Mouse (Mus musculus) midbrain, embryonic 13.5 days (tissue): Measurements from ENCODE around the gene Zmym2. TPM values are rescaled to one million over a fixed set of nuclear protein-coding genes. Genes with fewer than 3 reads are reported as not detected.
"Not testable (repeated sequence)": the region's sequence is repeated elsewhere in the genome, so short reads cannot be mapped to it uniquely, and the experiment has no call there.

Experiments used
- ATAC-seq: fragments of 200-750 bp; cut with Nextera tagmentation; 2 replicates; pipeline ENCODE4 v1.8.0; 2017; ENCODE audit warnings: mild to moderate bottlenecking, moderate TSS enrichment, moderate library complexity
- H3K27ac ChIP-seq: fragments of 300-500 bp; sonication (generic); 2 replicates; pipeline ENCODE4 v1.5.1; 2015; ENCODE audit warnings: inconsistent platforms, mild to moderate bottlenecking, moderate library complexity
- H3K27me3 ChIP-seq: fragments of 300-500 bp; sonication (generic); 2 replicates; pipeline ENCODE4 v1.6.1; 2015; ENCODE audit warnings: mild to moderate bottlenecking, inconsistent platforms
- H3K36me3 ChIP-seq: fragments of 300-500 bp; sonication (generic); 2 replicates; pipeline ENCODE4 v1.6.1; 2015; ENCODE audit warnings: mild to moderate bottlenecking, inconsistent platforms
- H3K4me1 ChIP-seq: fragments of 300-500 bp; sonication (generic); replicated peaks from 2 replicates; pipeline ENCODE4 v1.6.1; 2015; ENCODE audit warnings: inconsistent platforms
- H3K4me2 ChIP-seq: fragments of 300-500 bp; sonication (generic); replicated peaks from 2 replicates; pipeline ENCODE4 v1.6.1; 2015; ENCODE audit warnings: moderate library complexity, mild to moderate bottlenecking, inconsistent platforms
- H3K4me3 ChIP-seq: fragments of 300-500 bp; sonication (generic); replicated peaks from 2 replicates; pipeline ENCODE4 v1.5.1; 2015; ENCODE audit warnings: mild to moderate bottlenecking, inconsistent platforms
- H3K9ac ChIP-seq: fragments of 300-500 bp; sonication (generic); replicated peaks from 2 replicates; pipeline ENCODE4 v1.6.1; 2015; ENCODE audit warnings: mild to moderate bottlenecking, inconsistent platforms
- H3K9me3 ChIP-seq: fragments of 300-500 bp; sonication (generic); 2 replicates; pipeline ENCODE4 v1.6.1; 2016; ENCODE audit warnings: mild to moderate bottlenecking, inconsistent platforms
- WGBS: fragments of 180-500 bp; shearing (Covaris S2); methylation state at CpG from one replicate; pipeline ENCODE4 v1.1.7; 2015; 5-methylcytosine and 5-hydroxymethylcytosine counted together
- polyA plus RNA-seq: library from polyadenylated mRNA; unstranded; fragments of >200 nt; fragmentation: Nextera tagmentation; extraction: Ambion mirVana; gene quantifications from 2 replicates; pipeline ENCODE4 v1.2.1, GENCODE M21; 2015

Zmym2 gene
- polyA plus RNA-seq = 84.8 and 85.8 TPM in 2 replicates

DNA sequence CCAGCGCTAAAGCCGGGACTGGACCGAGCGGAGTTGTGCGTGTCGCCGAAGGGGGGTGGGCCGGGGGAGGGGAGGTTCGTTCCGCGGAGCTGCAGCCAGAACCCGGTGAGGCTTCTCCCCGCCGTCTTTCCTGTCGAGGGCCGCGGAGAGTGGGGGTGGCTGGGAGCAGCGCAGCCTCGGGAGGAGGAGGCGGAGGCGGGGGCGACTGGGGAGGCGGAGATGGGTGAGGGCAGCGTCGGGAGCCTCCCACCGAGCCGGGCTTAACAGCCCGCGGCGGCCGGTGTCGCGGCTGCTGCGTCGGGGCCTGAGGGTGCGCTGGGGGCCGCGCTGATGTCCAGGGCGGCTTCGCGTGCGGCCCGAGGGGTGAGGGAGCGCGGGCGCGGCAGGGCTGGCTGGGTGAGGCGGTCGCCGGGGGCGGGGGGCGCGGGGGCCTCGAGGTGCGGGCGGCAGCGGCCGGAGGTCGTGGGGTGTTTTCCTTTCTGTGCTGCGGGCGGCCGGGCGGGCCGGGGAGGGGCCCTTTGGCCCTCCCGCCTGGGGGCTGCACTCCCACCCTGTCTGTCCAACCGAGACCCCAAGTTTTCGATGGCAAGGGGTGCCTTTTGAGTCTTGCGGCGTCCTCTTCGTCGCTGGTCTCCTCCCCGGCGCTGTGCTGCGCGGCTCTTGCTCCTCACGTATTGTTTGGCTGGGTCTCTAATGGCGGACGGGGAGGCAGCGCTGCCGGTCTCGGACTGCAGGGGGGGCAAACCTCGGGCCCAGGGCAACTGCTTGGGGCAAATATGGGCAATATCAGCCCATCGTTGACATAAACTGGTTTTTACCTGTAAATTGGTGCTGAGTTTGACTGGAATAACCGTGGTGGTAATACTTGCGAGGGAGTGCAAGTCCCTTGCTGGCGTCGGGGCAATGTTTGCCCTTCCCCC is at the start of gene Zmym2:
Gene Zmym2 (plus strand): TSS at position 60 of the 920 bp plus-strand sequence.
- WGBS = 0% methylated on average over 25 of the region's 87 CpGs
- H3K27me3 ChIP-seq = not testable (repeated sequence)
- peak within 1 kb of the TSS; percentile 99 for H3K27ac ChIP-seq

DNA sequence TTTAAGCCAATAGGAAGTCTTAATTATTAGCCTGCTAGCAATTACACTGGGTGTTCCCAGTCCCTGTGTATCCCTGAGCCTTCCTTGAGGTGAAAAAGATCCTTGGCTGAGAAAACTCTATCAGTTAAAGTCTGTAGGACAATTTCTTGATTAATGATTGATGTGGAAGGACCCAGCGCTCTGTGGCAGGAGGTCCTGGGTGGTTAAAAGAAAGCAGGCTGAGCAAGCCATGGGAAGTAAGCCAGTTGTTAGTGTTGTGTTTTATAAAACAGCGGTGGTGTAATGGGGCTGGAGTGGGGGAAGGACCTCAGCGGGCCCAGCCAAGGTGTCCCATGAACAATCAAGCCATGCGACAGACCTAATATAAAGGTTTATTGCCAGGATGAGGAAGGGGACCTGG is 42.4 kb upstream of the Zmym2 start:
- 71% methylated on average over 4 of the region's 4 CpGs for WGBS
- H3K36me3 ChIP-seq = no peaks in the 10 kb centered on the region

More for the DNA sequence above, at the start of gene Zmym2:
- not testable (repeated sequence) for H3K9me3 ChIP-seq
- Histone ChIP-seq H3K4me2 (peak within 1 kb of the TSS; percentile 68), H3K4me3 (peak within 1 kb of the TSS; percentile 80), H3K36me3 (peaks cover 13% of the 10 kb centered on the region), H3K4me1 (peaks cover 26% of the 10 kb centered on the region), H3K9ac (peak within 1 kb of the TSS; percentile 94)
- peak; percentile 18 for ATAC-seq

DNA sequence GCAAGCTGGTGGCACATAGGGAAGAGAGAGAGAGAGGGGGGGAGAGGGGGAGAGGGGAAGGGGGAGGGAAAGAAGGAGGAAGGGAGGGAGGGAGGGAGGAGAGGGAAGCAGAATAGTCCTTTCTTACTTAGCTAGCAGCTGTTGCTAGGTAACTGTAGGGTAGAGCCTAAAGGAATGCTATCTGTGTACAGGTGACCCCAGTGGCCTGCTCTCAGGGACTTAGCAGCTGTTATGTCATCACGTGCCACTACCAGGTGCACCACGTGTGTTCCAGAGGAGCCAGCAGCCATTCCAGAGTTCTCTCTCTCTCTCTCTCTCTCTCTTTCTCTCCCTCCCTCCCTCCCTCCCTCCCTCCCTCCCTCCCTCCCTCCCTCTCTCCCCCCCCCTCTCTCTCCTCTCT is 41.9 kb upstream of the Zmym2 start:
- ATAC-seq = peak; percentile 77; the same call in 1 of the 2 replicates
- no peaks in the 10 kb centered on the region for H3K4me1 ChIP-seq
- H3K4me2 ChIP-seq = no peak overlapping the region
- H3K27ac ChIP-seq = no peak overlapping the region
- H3K9me3 ChIP-seq = no peaks in the 10 kb centered on the region
- no peaks in the 10 kb centered on the region for H3K36me3 ChIP-seq
- no peak overlapping the region for H3K9ac ChIP-seq
- WGBS = 11% methylated on average over 2 of the region's 2 CpGs
- H3K27me3 ChIP-seq = no peaks in the 10 kb centered on the region
- no peak overlapping the region for H3K4me3 ChIP-seq

More for the DNA sequence above, 42.4 kb upstream of the Zmym2 start:
- no peak overlapping the region for H3K27ac ChIP-seq
- H3K4me1 ChIP-seq = no peaks in the 10 kb centered on the region
- H3K9ac ChIP-seq = no peak overlapping the region
- no peaks in the 10 kb centered on the region for H3K9me3 ChIP-seq
- H3K4me3 ChIP-seq = no peak overlapping the region
- no peaks in the 10 kb centered on the region for H3K27me3 ChIP-seq
- no peak overlapping the region for H3K4me2 ChIP-seq
- ATAC-seq = peak; percentile 20; the same call in 1 of the 2 replicates

DNA sequence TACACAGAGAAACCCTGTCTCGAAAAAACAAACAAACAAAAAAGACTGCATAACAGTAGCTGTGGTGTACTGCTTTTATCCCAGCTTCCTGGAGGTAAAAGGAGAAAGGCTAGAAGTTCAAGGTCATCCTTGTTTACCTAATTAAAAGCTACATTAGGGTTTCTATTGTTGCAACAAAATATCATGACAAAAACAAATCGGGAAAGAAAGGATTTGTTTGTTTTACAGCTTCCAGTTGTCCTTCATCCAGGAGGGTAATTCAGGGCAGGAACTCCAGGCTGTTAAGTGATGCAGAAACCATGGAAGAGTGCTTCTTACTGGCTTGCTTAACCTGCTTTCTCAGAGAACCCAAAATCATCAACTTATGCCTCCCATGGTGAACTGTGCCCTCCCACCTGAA is 38.1 kb upstream of the Zmym2 start:
- 68% methylated on average over 2 of the region's 2 CpGs for WGBS
- H3K27ac ChIP-seq = no peak overlapping the region
- no peak for ATAC-seq

DNA sequence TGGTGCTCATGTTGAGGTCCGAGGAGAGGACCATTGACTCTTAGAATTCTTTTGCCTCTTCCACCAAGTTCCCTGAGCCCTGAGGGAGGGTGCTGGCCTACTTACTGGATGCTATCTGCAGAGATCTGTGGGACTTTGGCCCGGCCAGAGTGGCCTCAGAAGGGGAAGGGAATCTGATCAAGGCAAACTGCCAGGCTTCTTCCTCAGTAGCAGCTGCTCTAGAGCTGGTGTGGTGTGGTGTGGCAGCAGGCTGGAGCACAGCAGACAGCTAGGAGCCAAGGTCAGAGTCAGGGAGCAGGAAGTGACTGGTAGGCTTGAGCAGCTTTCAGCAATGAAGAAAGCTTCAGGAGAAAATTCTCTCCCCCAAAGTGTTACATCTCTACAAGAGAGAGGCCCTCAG is 36.8 kb upstream of the Zmym2 start:
- 83% methylated on average over 2 of the region's 2 CpGs for WGBS
- no peak for ATAC-seq
- H3K27ac ChIP-seq = no peak overlapping the region
- no peak overlapping the region for H3K4me3 ChIP-seq
- H3K27me3 ChIP-seq = no peaks in the 10 kb centered on the region
- no peaks in the 10 kb centered on the region for H3K36me3 ChIP-seq
- no peak overlapping the region for H3K9ac ChIP-seq
- no peak overlapping the region for H3K4me2 ChIP-seq
- H3K9me3 ChIP-seq = peaks cover 9% of the 10 kb centered on the region
- H3K4me1 ChIP-seq = no peaks in the 10 kb centered on the region

More for the DNA sequence above, 38.1 kb upstream of the Zmym2 start:
- H3K9me3 ChIP-seq = peaks cover 1% of the 10 kb centered on the region; the same call in 1 of the 2 replicates
- no peak overlapping the region for H3K4me3 ChIP-seq
- H3K4me2 ChIP-seq = no peak overlapping the region
- no peak overlapping the region for H3K9ac ChIP-seq
- H3K27me3 ChIP-seq = no peaks in the 10 kb centered on the region
- H3K4me1 ChIP-seq = no peaks in the 10 kb centered on the region
- H3K36me3 ChIP-seq = no peaks in the 10 kb centered on the region

DNA sequence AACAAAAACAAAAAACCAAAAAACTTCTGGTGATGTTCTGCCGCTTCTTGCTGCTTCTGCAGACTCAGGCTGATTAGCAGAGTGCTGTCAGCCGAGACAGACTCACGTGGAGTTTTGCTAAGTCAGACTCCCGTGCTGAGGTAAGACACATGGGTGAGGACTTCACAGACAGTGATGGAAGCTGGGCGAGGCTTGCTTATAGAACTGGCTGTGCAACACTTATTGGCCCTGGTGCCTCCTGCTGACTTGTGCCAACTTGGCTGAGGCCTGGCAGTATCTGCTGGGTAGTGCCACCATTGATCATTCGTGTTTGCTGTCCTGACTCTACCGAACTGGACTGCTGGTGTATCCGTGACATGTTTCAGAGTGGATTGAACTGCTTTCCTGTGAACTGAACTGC is 22.4 kb upstream of the Zmym2 start:
- Histone ChIP-seq H3K4me2 (no peak overlapping the region), H3K9me3 (no peaks in the 10 kb centered on the region), H3K4me1 (0 out of 2 replicates have a peak, but pooled peaks cover 3% of the 10 kb centered on the region), H3K4me3 (no peak overlapping the region), H3K27me3 (peaks cover 25% of the 10 kb centered on the region), H3K9ac (no peak overlapping the region), H3K36me3 (no peaks in the 10 kb centered on the region), H3K27ac (no peak overlapping the region)
- ATAC-seq = no peak
- WGBS = 72% methylated on average over 8 of the region's 8 CpGs

DNA sequence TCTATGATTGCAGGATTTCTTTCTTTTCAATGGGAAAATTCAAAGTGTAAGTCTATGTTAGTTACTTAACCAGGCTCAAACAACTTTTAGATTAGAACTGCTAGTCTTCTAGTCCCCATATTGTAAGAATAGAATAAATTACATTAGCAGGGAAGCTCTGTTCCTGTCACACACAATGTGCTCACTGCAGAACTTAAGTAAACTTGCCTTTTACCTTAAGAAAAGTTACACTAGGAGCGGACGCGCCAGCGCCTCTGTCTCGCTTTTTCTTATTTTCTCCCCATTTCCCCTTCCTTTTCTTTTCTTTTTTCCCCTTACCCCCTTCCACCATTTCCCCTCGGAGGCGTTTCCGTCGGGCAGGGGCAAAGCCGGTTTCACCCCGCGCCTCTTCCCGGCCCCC is 21.8 kb upstream of the Zmym2 start:
- no peak overlapping the region for H3K9ac ChIP-seq
- no peaks in the 10 kb centered on the region for H3K9me3 ChIP-seq
- H3K4me2 ChIP-seq = peak overlapping the region; percentile 56
- peak overlapping the region; percentile 35 for H3K4me3 ChIP-seq
- H3K27ac ChIP-seq = no peak overlapping the region
- H3K4me1 ChIP-seq = 0 out of 2 replicates have a peak, but pooled peaks cover 3% of the 10 kb centered on the region
- 4% methylated on average over 13 of the region's 13 CpGs for WGBS
- H3K36me3 ChIP-seq = no peaks in the 10 kb centered on the region
- ATAC-seq = no peak
- peaks cover 25% of the 10 kb centered on the region for H3K27me3 ChIP-seq

DNA sequence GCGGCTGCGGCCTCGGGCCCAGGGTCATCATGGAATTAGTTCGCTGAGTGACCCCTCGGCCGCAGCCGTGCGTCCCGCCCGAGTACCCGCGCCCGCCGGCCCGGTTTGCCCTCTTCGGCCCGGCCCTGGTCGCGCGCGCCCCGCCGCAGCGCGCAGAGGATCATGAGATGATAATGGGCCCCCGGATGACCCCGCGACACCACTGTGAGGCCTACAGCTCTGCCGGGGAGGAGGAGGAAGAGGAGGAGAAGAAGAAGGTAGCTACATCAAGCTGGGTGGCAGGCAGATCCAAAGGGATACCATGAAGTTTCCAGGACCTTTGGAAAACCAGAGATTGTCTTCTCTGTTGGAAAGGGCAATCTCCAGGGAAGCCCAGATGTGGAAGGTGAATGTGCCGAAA is 21.3 kb upstream of the Zmym2 start:
- peak overlapping the region; percentile 35 for H3K4me3 ChIP-seq
- H3K4me2 ChIP-seq = peak overlapping the region; percentile 56
- 3% methylated on average over 30 of the region's 30 CpGs for WGBS
- H3K9ac ChIP-seq, ATAC-seq, H3K9me3 ChIP-seq, H3K36me3 ChIP-seq, H3K27ac ChIP-seq, H3K4me1 ChIP-seq: not testable (repeated sequence)
- H3K27me3 ChIP-seq = peaks cover 25% of the 10 kb centered on the region

DNA sequence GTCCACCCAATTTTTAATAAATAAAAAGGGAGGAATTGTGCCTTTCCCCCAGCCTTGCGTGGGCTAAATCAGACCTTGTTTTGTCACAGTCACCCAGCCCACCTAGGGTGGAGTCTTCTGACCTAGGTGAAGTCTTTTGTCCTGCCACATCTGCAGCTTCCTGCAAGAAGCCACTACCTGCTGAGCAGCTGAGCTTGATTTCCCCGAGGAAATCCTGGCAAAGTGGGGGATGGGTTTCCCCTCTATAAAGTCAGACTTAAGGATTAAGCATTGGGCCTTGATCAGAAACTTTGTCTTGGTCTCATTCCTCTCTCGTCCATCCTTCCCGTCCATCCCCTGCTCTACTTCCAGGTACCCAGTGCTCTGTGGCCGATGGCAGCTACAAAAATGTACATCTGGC is 12.9 kb upstream of the Zmym2 start:
- WGBS = 81% methylated on average over 5 of the region's 5 CpGs
- H3K36me3 ChIP-seq = no peaks in the 10 kb centered on the region
- no peaks in the 10 kb centered on the region for H3K4me1 ChIP-seq
- H3K9me3 ChIP-seq = peaks cover 11% of the 10 kb centered on the region; the same call in 1 of the 2 replicates
- no peak overlapping the region for H3K4me2 ChIP-seq
- no peak overlapping the region for H3K27ac ChIP-seq
- no peaks in the 10 kb centered on the region for H3K27me3 ChIP-seq
- ATAC-seq = no peak
- H3K4me3 ChIP-seq = no peak overlapping the region
- no peak overlapping the region for H3K9ac ChIP-seq

DNA sequence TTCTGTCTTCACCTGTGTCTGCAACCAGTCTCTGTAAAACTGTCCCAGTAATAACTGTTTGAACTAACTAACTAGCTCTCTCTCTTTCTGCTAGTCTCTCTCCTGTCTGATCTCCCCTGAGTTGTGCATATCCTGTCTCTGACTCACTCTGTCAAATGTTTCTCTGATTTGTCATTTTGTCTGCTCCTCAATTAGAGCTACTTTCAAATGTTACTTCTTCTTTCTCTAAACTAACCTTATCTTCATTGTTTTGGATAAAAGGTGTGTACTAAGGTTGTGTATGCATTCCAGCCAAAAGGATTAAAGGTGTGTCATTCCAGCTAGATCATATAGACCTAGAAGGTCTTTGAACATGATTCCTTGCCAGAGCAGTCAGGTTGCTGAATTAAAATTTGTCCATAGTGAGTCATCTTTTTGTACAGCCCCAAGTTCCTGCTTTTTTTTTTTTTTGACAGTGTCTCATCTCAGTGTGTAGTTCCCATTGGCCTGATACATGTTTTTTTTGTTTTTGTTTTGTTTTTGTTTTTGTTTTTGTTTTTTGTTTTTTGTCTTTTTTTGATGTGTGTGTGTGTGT is 10.8 kb upstream of the Zmym2 start:
- Histone ChIP-seq H3K4me1 (no peaks in the 10 kb centered on the region), H3K9ac (no peak overlapping the region), H3K9me3 (peaks cover 9% of the 10 kb centered on the region; the same call in 1 of the 2 replicates), H3K4me3 (no peak overlapping the region), H3K36me3 (no peaks in the 10 kb centered on the region), H3K27me3 (no peaks in the 10 kb centered on the region), H3K4me2 (no peak overlapping the region), H3K27ac (no peak overlapping the region)
- ATAC-seq = no peak

DNA sequence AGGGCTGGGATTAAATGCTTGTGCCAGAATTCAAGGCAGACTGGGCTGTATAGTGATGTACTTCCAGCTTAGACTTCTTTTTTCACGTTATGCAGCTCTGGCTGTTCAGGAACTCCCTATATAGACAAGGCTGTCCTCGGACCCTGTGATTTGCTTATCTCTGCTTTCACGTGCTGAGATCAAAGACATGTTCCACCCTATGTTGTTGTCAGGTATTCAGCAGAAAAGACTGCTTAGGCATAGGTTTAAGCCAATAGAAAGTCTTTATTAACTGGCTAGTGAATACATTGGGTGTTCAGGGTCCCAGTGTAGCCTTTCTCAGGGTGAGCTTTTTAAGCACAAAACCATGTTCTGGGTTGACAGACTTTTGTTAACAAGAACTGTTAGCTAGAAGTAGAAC is 5.2 kb upstream of the Zmym2 start:
- no peaks in the 10 kb centered on the region for H3K4me1 ChIP-seq
- H3K36me3 ChIP-seq = no peaks in the 10 kb centered on the region
- no peak overlapping the region for H3K4me2 ChIP-seq
- 58% methylated on average over 3 of the region's 3 CpGs for WGBS
- no peak overlapping the region for H3K4me3 ChIP-seq
- ATAC-seq = no peak
- no peak overlapping the region for H3K27ac ChIP-seq
- H3K9ac ChIP-seq = no peak overlapping the region
- no peaks in the 10 kb centered on the region; the same call in 1 of the 2 replicates for H3K9me3 ChIP-seq
- H3K27me3 ChIP-seq = no peaks in the 10 kb centered on the region

DNA sequence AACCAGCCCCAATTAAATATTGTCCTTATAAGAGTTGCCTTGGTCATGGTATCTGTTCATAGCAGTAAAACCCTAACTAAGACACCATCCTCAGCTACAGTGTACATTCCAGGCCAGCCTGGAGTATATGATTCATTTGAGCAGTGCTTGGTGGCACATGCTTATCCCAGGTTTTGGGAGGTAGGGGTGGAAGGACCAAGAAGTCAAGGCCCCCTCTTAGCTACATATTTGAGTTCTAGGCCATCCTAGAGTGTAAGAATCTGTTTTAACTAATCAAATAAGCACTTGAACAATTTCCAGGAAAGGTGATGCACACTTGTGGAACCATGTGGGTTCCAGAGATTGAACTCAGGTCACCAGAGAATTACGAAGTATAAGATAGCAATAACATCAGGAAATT is 3.0 kb upstream of the Zmym2 start:
- no peaks in the 10 kb centered on the region for H3K27me3 ChIP-seq
- no peak overlapping the region for H3K4me3 ChIP-seq
- H3K9me3 ChIP-seq = no peaks in the 10 kb centered on the region; the same call in 1 of the 2 replicates
- 97% methylated on average over 1 of the region's 1 CpGs for WGBS
- no peak overlapping the region for H3K9ac ChIP-seq
- H3K27ac ChIP-seq = no peak overlapping the region
- no peak overlapping the region for H3K4me2 ChIP-seq
- no peaks in the 10 kb centered on the region for H3K36me3 ChIP-seq
- peaks cover 4% of the 10 kb centered on the region for H3K4me1 ChIP-seq
- ATAC-seq = no peak
